Mouse (Mus musculus) Muller cell, postnatal 12 days (primary cell): Measurements from ENCODE around the gene Aldoart1.

Experiments used
- DNase-seq: peaks from one replicate; pipeline ENCODE4 v3.0.0-alpha.2; 2015; ENCODE audit errors: inconsistent ontology term

The Aldoart1 gene

DNA sequence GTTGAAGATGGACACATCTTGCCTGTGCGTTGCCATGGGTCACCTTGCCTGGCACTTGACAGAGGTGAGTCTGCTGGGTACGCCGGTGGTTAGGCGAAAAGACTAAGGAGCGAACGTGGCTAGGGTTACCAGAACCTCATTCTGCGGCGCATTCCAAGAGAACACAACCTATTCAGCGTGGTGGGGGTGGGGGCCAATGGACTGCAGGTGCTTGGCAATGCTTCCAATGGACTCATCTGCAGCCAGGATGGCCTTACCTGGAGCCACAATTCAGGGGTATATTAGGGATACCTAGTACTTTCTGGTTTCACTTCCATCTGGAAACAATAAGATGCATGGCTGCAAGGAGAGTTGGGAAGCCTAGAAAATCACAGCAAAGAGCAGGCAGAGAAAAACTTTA lies at the start of gene Aldoart1:
Gene Aldoart1 (minus strand): TSS at position 101 of the 400 bp plus-strand sequence.
- no peak for DNase-seq

DNA sequence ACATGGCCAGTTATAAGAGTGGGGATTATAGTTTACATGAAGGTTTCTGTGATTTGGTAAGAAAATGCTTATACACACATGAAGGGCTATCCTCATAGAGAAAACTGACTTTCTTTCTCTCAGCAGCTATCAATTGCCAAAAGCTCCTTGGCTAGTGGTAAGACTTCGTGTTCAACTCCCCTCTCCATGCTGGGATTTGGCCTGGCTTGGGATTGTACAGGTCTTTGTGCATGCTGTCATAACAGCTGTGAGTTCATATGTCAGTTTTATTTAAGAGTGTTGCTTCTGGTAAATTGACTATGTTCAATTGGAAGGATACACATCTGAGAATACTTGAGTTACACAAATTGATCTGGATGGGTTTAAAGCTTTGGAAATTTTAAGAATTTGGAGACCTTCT lies 49.1 kb upstream of the Aldoart1 start:
- DNase-seq: no peak

GRCm38 (mm10) chr4:72865371-72866075 lies 13.1 kb upstream of the Aldoart1 start:
- DNase-seq: no peak

GRCm38 (mm10) chr4:72844276-72844675 lies 8.2 kb downstream of the Aldoart1 start:
- no peak for DNase-seq

DNA sequence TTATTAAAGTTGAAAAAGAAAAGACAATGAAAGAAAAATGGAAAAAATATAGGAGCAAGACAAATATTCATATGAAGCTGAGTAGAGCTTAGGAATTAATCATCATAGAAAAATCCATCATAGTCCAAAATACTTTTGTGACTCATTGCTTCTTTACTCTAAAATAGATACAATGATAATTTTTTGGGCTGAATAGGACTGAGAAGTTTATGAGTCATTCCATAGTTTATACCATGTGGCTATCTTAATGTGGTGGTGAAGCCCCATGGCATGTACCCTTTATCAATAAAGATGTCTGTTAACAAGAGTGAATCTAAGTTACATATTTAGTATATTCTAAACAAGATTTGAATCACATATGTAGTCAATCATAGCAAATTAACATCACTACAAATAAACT lies 9.4 kb downstream of the Aldoart1 start:
- peak; percentile 19 for DNase-seq

- no peak for DNase-seq
Observed at GRCm38 (mm10) chr4:72836430-72836829, 16.0 kb downstream of the Aldoart1 start.

DNA sequence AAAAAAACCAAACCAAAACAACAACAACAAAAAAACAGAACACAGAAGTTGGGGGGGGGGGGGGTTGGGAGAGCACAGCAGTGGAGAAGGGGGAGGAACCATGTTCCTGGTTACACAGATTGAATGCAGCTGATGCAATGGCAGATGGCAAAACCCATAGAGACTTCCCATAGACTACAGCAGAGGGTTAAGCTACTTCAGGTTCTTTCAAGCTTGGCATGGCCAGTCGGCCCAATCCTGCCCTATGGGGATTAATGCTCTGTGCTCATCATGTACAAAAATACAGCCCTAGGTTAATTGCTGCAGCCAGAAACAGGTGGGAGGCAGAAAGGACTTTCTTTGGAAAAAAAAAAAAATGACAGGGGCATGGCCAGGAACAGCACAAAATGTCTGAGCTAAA lies 17.0 kb downstream of the Aldoart1 start:
- no peak for DNase-seq

DNA sequence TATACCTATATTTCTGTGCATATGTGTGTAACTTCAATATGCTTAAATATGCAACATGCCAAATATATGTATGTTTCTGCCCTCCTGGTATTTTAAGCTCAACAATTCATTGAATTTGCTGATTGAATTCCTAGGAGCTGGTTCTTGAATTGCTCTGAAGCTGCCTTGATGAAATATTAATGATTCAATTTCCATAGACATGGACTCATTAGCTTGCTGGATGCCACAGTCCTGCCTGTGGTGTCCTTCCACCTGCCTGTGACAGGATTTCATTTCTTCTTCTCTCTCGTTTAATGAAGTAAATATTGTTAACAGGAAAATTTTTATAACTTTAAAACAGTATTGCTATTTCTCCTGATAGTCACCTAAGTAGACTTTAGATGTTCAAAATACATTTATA lies 51.6 kb downstream of the Aldoart1 start:
- DNase-seq: no peak
